11 mouse cellular contexts compared by ENCODE assay signal in genomic region chr1:174674586-174674985, GRCm38 (mm10).
DNase-seq lines count a peak whose midpoint lies in the region; ATAC-seq and TF ChIP-seq lines count a peak whose summit lies in the region.
"Had no signal": no experiment of that assay in that cellular context is flagged by ENCODE, and none has a peak within 500 bp of the region (broad histone marks: within the 10 kb centered on the region; RNA-seq: fewer than 3 reads in every experiment).

No protein-coding gene starts in this region.

- H3K36me3 ChIP-seq in lung, embryonic 14.5 days (ENCODE audit: insufficient read depth) = no peaks in the 10 kb centered on the region
- no peaks in the 10 kb centered on the region for H3K36me3 ChIP-seq in liver, adult 2 months (ENCODE audit: control insufficient read depth, insufficient read depth, low read length)
- H3K36me3 ChIP-seq: limb, embryonic 12.5 days had no signal

- TF ChIP-seq CTCF in lung, embryonic 14.5 days (IDR thresholded peaks at IDR 0.05; ENCODE audit: low read depth) = peak; percentile 48
- peak; percentile 11 for TF ChIP-seq CTCF in Patski (IDR thresholded peaks at IDR 0.05)
- peak; percentile 25; the same call in 1 of the 2 replicates for TF ChIP-seq CTCF in liver, adult 2 months (IDR thresholded peaks at IDR 0.05; ENCODE audit: low read depth, low read length)

- peak; percentile 32; the same call in 1 of the 2 replicates for ATAC-seq in lung, embryonic 14.5 days (ENCODE audit: insufficient read depth)
- no peak for ATAC-seq in Patski

- peak; percentile 15 for DNase-seq in embryo, embryonic 10 days (ENCODE audit: low spot score)
- DNase-seq in embryo, embryonic 10.5 days (ENCODE audit: low spot score) = no peak
- peak; percentile 27 for DNase-seq in lung, embryonic 14.5 days
- no peak for DNase-seq in lung, postnatal 14 days
- DNase-seq in Patski (ENCODE audit: low read depth, low spot score) = no peak
- DNase-seq in liver, adult 2 months (ENCODE audit: extremely low read depth, low read depth, low spot score) = no peak
- no peak for DNase-seq in gastrocnemius, postnatal 14 days
- no peak for DNase-seq in gastrocnemius, postnatal 10 days
- DNase-seq: cerebellum, adult 8-10 months; kidney, adult 9 months had no signal

- POLR2A ChIA-PET in Patski (lab: Charles Lee) = no interaction called here

- no peak overlapping the region for H3K4me3 ChIP-seq in lung, embryonic 14.5 days (ENCODE audit: low read depth, low read length)
- H3K4me3 ChIP-seq in liver, adult 2 months (ENCODE audit: insufficient read depth, low read depth, low read length) = no peak overlapping the region
- H3K4me3 ChIP-seq: limb, embryonic 12.5 days had no signal

- intact Hi-C loops in gastrocnemius, postnatal 14 days (cut with DNase I; ENCODE audit: low total_unique reads) = no loop called here

- CTCF ChIA-PET in Patski (lab: Charles Lee) = interaction anchor here (0.7 kb wide), 1 partner anchor 123 kb away, joined by 3 read pairs; no protein-coding TSS in a partner anchor

- no peak overlapping the region for H3K9ac ChIP-seq in lung, embryonic 14.5 days
- H3K9ac ChIP-seq in liver, adult 2 months (ENCODE audit: low read depth, low read length) = no peak overlapping the region
- H3K9ac ChIP-seq: limb, embryonic 12.5 days had no signal

- no peak for TF ChIP-seq POLR2A in liver, adult 2 months (IDR thresholded peaks at IDR 0.05; ENCODE audit: extremely low read depth, insufficient read depth, low read length)

- in situ Hi-C loops in Patski (cut with MboI; ENCODE audit: low pct_unique_long_range_greater_than_20kb) = no loop called here

- no peaks in the 10 kb centered on the region for H3K27me3 ChIP-seq in lung, embryonic 14.5 days (ENCODE audit: insufficient read depth, low read length)
- H3K27me3 ChIP-seq in Patski = no peaks in the 10 kb centered on the region
- H3K27me3 ChIP-seq in liver, adult 2 months (ENCODE audit: control insufficient read depth, insufficient read depth, low read length) = no peaks in the 10 kb centered on the region

- WGBS in lung, embryonic 14.5 days = 59% methylated on average over 8 of the region's 8 CpGs
- 60% methylated on average over 8 of the region's 8 CpGs for WGBS in liver, adult 2 months

- H3K79me2 ChIP-seq in liver, adult 2 months (ENCODE audit: control insufficient read depth, insufficient read depth, low read length) = no peaks in the 10 kb centered on the region

- peaks cover 11% of the 10 kb centered on the region for H3K4me1 ChIP-seq in lung, embryonic 14.5 days (ENCODE audit: insufficient read depth)
- no peaks in the 10 kb centered on the region for H3K4me1 ChIP-seq in liver, adult 2 months (ENCODE audit: control insufficient read depth, insufficient read depth, low read length)

- no peak overlapping the region for H3K4me2 ChIP-seq in lung, embryonic 14.5 days
- H3K4me2 ChIP-seq: limb, embryonic 12.5 days had no signal

- H3K9me3 ChIP-seq in lung, embryonic 14.5 days (ENCODE audit: low read depth, low read length) = no peaks in the 10 kb centered on the region
- H3K9me3 ChIP-seq: limb, embryonic 12.5 days had no signal

- H3K27ac ChIP-seq in lung, embryonic 14.5 days (ENCODE audit: low read depth) = no peak overlapping the region
- H3K27ac ChIP-seq in liver, adult 2 months (replicated peaks; ENCODE audit: insufficient read depth, low read depth, low read length) = no peak overlapping the region
- H3K27ac ChIP-seq: limb, embryonic 12.5 days had no signal

Comparison
In these comparisons a context has a peak if more than half of its experiments do, and no peak if none do; other contexts are left out.
1. DNase-seq: peak in embryo, embryonic 10 days (single experiment) and lung, embryonic 14.5 days (single experiment); none in embryo, embryonic 10.5 days (single experiment), lung, postnatal 14 days (single experiment), Patski (single experiment), liver, adult 2 months (single experiment), gastrocnemius, postnatal 14 days (single experiment) and gastrocnemius, postnatal 10 days (single experiment).
2. Peak in every context shown above with its lines, with median percentiles within 50 percentile points of each other: CTCF ChIP-seq.